Mouse (Mus musculus): ENCODE results near the gene Tmem59l.

DNA sequence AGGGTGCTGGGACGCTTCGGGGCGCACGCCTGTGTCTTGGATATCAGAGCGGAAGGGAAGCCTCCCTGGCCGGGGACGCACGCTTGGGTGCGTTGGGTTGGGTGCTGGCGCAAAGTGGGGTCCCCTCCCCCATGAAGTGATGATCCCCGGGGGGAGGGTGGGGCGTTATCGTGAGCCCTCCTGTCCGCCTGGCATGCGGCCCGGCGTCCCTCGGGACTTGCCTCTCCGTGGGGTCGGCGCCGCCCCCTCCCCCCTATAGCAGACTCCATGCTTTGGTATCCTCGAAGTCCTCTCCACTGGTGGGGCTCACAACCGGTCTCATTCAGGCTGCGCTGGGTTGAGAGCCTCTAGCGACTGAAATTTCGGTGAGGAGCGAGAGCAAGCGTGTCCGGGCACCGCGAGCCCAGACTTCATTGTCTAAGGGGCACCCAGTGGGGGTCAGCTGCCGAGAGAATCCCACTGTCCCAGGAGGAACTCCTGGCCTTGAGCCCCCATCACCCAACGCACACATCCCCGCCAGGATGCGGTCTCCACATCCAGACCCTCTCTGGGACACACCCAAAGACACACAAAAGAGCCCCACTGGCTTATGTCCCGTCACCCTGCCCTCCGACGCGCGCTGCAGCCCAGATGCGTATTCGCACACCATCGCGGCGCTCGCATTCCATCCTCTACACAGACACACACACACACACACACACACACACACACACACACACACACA, 6.7 kb upstream of the Tmem59l start:
- TF ChIP-seq EP300 (IDR thresholded peaks at IDR 0.05; ENCODE audit: low read depth): no peak
- no peak for TF ChIP-seq CTCF (IDR thresholded peaks at IDR 0.05; ENCODE audit: low read depth)
